Mouse (Mus musculus): ENCODE results near the gene Degs2.
"Not testable (repeated sequence)": the region's sequence is repeated elsewhere in the genome, so short reads cannot be mapped to it uniquely, and the experiment has no call there.

Gene Degs2

DNA sequence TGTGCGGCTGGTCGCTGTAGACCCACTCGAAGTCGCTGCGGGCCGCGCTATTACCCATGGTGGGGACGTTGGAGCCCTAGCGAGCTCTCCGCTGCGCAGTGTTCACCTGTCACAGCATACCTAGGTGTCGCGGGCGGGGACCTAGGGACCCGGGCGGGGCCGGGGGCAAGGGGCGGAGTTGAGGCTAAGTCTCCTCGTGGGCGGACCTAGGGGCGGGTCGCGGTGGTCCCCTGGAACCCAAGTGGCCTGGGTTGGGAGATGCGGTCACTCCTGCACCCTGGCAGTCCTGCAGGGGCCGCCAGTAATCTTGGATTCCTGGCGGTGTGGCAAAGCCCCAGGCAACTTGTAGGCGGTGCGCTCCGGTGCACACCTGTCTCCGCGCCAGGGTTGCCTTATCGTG, at the start of gene Degs2:
Gene Degs2, minus strand, starts transcription at position 131 of the 400 bp plus-strand sequence.
- DNase-seq, result no peak

DNA sequence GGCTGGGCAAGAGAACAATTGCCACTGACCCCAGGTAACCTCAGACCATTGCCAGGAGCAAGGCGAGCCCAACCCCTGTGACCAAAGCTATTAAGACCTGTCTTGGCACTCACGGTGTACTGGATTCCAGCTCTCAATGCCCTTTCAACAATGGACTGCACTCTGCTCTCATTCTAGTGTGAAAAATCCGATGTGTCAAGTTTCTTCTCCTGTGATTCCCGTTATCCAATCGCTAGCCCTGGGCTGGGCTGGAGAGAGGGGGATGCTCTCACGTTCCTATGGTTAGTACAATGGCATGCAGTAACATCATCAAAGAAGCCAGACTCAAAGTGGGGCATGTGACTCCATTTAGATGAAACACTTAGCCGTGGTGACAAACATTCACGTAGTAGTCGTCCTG, 49.7 kb upstream of the Degs2 start:
- no peak for DNase-seq

DNA sequence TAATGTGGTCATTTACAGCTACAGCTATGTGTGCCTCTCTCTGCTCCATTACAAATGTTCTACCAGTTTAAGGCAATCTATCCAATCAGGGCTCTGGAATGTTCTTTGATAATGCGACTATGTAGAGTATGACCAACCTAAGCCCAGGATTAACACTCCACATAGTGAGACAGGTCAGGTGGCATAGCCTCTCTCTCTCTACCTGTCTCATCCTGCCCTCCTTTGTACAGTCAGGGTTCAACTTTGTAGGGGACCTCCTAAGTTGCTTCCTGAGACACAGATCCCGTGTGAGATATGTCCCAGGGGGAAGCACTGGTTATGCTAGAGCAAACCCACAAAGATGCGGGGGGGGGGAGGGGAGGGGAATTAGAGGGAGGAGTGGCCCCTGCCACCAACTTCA, 48.1 kb upstream of the Degs2 start:
- no peak for DNase-seq

DNA sequence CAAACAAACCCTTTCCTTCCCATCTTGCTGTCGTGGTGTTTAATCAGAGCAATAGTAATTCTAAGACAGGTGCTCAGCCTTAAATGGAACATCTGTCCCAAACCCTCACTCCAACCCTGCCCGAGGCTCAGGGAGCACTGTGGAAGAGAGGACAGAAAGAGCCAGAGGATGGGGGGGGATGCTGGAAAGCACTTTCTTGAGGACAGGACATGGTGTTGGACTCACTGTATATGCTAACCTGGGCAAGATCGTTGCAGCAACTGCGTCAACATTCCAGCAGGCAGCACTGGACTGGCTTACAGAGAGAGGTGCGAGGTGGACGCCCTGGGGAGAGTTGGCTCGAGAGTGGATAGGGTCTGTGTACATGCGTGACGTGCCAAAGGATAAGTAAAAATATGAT, 47.3 kb upstream of the Degs2 start:
- no peak for DNase-seq

DNA sequence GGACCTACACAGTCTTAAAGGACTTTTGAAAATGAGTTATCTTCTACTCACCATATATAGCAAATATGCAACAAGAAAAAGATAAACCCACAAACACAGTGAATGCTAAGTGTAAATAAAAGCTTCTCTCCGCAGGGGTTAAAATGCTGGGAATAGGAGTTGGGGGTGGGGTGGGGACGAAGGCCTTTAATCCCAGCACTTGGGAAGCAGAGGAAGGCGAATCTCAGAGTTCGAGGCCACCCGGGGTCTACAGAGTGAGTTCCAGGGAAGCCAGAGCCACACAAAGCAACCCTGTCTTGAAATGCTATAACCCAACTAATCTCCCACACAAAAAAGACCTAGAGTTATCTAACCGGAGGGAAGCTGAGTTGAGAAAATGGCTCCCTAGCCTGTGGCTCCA, 46.9 kb upstream of the Degs2 start:
- no peak for DNase-seq

DNA sequence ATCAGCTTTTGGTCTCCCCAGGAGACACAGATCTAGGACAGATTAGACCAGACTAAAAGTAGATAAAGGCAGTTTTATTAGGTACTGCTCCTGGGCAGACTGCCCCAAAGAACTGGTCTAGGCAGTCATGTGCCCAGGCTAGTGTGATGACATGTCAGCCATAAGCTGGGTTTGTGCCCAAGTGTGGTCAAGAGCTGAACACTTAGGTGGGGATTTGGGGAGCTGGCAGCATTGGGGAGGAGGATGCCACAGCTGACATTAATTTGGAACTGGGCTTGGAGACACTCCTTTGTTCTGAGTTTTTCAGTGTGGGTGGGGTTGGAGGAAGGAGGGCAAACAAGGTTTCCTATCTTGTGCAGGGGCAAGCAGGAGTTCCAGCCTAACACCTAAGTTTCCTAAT, 43.9 kb upstream of the Degs2 start:
- no peak for DNase-seq

DNA sequence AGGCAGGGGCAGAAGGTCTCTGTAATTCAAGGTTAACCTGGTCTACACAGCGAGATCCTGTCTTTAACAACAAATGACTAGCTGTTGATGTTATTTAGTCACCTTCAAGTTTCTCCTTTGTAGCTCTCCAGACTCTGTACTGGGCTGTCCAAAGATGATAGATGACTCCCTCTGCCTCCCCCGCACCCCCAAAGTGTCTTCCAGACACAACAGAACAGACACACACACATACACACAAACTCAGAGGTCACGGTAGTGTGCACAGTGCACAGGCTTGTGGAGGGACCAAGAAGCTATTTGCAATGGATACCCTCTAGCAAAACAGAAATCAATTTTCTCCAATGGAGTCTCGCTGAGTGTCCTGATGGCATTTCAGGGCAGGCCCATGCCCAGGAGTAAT, 40.1 kb upstream of the Degs2 start:
- no peak for DNase-seq

DNA sequence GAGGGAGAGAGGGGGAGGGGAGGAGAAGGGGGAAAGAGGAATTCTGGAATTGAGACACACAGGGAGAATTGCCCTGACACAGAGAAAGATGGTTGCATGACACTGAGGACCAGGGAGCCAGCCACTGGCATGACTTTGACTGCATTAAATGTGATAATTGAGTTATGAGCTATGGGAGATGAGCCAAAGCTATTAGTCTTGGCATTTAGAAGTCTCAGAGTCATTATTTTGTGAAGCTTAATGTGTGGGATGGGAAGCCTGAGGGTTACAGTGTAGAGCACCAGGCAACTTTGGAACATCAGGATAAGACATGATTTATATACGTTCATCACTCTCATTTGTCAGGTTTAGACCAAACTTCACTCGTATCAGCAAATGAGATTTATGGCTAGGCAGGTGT, 39.4 kb upstream of the Degs2 start:
- no peak for DNase-seq

DNA sequence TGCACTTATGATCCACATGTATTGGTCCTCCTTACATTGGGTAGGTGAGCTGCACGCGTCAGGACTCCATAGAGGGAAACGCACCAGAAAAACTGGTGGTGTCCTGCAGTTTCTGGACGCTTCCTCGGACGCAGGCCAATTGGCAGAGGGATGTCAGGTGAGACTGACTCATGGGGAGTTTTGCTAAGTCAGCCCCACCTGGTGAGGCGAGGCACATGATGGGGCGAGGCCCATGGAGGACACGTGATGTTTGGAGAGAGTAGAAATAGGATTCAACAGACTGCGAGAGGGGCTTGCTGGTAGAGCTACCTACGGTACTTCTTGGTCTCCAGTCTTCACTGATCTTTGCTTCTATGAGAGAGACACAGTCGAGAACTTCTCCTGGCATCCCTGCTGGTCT, 36.6 kb upstream of the Degs2 start:
- no peak for DNase-seq

DNA sequence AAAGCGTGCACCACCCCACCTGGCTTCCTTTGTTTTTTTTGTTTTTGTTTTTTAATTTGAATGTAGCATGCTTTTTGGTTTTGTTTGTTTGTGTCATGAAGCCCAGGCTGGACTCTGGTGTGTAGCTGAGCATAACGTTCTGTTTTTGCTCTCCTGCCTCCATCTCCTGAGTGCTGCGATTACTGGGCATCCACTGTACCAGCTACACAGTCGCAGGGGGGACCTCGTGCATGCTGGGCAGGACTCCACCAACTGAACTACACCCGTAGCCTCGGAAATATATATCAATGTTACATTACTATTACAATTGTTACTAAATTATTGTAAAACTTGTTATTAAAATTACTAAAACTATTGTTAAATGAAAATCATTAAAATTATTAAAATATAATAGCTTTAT, 35.7 kb upstream of the Degs2 start:
- no peak for DNase-seq

DNA sequence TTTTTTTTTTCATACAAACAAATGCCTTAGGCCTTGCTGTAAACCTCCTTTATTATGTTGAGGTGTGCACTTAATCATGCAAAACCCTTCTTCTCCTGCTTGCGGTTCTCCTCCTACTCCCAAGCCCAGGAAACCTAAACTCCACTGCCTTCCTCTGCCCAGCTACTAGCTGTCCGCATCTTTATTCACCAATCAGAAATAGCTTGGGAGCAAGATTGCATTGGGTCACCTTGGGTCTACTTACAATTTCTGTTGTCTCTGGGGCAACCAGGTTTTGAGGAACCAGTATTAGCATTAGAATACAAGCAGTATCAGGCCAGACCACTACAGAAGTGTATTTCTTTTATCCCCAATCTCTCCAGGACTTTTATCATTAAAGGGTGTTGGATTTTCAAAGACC, 32.3 kb upstream of the Degs2 start:
- no peak for DNase-seq

DNA sequence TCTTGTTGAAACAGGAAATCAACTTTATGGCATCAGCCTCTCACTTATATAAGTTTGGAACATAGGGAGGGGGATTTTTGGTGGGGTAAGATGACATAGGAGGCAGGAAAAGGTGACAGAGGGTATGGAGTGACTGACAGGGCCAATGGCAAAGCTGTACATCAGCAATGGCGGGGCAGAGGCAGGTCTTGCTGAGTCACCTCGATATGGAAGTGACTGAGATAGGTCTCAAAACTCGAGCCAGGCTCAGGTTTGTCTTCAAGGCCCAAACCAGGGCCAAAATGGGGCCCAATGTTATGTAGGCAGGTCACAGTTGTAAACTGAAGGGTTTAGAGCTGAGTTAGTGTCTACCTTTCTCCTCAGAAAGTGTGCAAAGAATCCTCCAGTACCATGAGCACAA, 21.7 kb upstream of the Degs2 start:
- no peak for DNase-seq

DNA sequence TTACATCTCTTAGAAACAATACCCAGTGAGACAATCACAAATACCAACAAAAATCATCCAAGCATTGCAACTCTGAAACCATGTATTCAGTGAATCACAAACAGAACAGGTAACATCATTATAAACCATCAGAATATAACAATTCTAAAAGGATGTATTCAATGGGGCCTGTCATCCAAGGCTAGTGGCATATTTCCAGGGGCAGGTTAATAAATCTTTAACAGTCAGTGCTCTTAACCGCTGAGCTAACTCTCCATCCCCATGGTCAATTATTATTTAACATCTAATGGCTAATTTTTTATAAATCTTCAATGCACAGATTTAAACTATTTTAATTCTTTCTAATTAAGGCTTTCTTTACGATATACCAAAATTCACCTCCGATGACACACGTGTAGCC, 20.3 kb upstream of the Degs2 start:
- no peak for DNase-seq

DNA sequence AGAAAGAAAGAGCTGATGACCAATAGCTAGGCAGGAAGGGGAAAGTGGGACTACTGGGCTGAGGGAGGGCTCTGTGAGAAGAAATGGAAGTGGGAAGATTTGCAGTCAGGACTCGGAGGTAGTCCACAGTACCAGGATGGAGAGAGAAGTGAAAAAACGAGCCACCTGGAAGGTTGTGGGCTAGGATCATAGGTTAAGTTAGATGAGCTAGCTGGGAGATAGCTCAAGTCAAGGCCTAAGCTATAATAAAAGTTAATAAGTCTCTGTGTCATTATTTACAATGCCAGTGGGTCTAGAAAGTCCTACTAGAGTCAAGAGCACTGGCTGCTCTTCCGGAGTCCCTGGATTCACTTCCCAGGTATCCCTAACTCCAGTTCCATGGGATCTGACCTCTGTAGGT, 16.4 kb upstream of the Degs2 start:
- no peak for DNase-seq

DNA sequence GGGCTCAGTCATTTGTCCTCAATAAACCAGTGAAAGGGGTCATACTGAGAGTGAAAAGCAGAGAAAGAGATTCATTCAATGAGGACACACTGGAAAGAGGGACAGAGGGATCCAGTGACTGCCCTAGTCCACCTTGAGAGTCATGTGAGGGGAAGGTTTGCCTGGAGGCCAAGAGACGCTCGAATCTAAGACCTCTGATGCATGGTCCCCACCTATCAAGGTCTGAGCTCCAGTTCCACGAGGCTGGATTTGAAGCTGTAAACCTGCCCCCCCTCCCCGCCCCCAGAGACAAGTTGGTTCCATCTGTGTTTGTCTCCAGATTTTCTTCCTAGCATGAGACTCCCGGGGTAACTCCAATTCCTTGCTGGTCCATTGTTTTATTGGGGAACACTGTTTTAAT, 13.7 kb upstream of the Degs2 start:
- DNase-seq, result no peak

DNA sequence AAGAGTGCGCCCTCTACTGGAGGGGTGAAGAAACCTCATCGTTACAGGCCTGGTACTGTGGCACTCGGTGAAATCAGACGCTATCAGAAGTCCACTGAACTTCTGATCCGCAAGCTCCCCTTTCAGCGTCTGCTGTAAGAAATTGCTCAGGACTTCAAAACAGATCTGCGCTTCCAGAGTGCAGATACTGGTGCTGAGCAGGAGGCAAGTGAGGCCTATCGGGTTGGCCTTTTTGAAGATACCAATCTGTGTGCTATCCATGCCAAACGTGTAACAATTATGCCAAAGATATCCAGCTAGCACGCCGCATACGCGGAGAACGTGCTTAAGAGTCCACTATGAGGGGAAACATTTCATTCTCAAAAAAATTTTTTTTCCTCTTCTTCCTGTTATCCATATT, 11.9 kb upstream of the Degs2 start:
- not testable (repeated sequence) for DNase-seq

DNA sequence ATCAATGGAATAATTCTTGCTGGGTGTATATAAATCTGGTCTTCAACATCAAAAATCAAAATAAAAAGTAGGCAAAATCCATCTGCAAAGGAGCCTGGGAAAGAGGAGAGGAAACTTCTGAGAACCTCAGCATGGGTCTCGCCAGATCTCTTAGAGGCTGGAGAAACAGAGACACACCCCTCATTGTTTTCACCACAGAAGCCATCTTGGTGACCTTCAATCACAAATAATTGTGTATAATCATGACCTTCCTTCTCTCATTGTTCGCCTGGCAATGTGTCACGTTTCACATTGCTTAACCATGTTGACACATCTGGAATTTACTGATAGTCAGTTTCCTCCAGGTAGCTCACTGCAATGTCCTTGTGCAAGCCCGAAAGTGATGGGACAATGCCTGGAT, 10.4 kb upstream of the Degs2 start:
- no peak for DNase-seq

DNA sequence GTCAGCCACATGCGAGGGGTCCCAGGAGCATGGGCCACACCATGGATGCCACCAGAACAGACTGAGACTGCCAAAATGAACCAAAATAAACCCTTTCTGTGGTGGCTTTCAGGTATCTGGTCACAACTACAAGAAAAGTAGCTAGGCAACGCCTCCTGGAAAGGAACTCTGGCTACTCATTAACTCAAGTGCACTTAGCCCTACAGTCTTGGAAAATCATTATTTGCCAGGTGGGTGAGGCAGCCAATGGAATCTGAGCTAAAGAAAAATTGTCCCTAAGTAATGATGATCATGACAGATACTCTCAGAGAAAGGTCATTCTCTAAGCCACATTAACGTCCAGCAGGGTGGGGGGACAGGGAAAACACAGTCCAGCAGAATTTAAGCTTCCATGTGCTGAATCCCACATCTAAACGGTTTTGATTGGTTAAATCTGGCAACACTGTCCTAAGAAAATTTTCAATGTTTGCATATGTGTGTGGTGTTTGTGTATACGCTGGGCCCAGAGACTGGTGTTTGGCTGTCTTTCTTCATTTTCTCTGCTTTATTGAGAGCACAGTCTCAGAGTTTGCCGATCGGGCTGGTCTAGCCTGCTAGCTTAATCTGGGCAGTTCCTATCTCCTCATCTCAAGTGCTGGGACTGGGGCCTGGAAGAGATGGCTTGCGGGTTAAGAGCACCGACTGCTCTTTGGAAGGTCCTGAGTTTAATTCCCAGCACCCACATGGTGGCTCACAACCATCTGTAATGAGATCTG, 8.9 kb upstream of the Degs2 start:
- DNase-seq, result no peak

DNA sequence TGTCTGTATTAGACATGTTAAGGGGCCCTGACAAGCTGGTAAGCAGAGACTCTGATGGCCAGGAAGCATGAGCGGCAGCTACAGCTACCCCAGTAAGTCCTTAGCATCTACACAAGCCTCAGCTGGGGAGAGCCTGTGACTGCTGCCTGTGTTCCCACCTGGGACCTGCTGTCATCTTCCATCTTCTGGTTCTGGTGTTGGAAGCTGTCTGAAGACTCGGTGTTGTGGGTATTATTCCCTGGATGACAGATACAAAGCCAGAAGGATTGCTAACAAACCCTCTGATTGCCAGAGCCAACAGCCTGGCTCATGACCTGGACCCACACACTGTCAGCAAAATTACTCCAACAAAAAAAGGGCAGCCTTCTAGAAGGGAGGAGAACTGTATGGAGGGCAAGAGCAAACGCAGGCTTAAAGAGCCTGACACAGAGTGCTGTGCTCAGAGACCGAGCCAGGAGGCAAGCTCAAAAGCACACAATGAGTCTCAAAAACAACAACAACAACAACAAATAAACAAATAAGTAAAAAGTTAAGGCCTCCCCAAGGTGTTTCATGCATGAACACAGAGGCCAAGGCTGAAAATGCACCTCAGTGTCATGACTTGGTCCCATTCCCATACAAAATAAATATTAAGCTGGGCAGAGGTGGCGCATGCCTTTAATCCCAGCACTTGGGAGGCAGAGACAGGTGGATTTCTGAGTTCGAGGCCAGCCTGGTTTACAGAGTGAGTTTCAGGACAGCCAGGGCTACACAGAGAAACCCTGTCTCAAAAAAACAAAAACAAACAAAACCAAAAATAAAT, 8.1 kb upstream of the Degs2 start:
- no peak for DNase-seq

DNA sequence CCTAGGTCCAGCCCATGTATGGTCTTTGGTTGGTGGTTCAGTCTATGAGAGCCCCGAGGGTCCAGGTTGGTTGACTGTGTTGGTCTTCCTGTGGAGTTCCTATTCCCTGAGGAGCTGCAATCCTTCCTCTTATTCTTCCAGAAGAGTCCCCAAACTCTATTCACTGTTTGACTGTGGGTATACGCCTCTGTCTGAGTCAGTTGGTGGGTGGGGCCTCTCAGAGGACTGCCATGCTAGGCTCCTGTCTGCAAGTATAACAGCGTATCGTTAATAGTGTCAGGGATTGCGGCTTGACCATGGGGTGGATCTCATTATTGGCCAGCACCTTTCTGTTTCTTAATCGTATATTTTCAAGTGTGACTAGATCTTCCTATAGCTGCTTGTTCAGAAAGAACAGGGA, 7.3 kb upstream of the Degs2 start:
- no peak for DNase-seq

DNA sequence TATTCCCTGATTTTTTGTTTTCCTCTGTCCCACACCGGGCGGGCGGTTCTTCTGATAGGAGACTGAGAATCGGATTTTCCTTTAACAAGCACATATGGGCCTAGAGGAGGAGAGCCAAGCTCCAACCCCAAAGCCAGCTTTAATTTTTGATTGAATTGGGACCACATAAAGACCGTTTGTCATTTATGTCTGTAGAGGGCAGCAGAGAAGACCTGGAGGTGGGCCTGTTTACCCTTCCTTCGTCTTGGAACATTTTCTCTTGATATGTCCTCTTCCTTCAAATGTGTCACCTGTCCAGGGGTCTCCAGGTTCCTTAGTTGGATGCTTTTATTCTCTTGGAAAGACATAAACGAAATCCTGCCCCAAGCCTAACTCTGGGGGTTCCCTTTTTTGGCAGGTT, 4.0 kb upstream of the Degs2 start:
- no peak for DNase-seq

DNA sequence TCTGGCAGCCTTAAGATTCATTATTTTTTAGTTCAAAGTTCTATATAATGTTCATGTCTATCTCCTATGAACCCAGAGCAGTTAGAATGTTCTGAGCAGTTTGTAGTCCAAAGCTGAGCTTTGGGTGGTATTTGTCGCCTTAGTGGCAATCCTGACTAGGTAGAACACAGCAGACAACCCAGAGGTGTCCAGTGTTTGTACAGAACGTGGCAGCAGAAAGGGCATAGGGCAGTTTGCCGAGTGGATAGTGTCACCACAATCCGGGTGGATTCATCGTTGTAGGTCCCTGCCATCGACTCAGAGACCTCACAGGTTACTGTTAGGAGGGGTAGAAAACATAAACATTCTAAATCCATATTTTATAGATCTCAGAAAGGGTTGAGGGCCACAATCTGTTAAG, 3.4 kb upstream of the Degs2 start:
- no peak for DNase-seq

DNA sequence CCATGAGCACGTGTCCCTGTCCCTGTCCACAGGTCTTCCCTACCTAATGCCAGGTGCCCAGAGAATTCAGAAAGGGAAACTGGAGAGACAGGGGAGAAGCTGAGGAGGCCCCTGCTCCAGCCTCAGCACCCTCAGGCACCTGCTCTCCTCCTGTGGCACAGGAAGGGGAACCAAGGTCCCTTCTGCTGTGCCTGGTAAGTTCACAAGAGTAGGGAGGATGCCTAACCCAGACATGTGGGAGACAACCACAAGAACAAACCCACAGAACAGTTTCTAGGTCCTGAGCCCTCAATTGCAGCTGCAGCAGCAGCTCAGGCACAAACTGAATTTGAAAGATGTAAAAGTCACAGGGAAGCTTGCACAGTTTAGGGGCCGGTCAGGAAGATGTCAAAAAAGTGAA, 894 bp downstream of the Degs2 start:
- DNase-seq, result no peak

DNA sequence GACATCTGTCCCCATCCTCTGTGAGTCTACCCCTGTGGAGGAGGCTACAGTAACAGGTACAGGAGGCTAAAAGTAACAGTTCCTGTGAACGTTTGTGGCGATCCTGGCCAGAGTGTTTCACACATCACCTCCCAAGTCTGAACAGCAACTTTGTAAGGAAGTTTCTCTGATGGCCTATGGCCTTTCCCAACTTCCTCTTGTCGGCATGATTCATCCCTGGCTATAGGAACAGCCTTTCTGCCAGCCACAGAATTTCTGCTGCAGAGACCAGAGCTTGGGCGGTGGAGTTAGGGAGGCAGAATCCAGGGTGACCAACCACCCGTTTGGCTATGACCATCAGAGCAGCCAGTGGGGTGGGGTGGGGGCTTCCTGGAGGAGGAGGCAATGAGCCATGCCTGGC, 2.1 kb downstream of the Degs2 start:
- no peak for DNase-seq

DNA sequence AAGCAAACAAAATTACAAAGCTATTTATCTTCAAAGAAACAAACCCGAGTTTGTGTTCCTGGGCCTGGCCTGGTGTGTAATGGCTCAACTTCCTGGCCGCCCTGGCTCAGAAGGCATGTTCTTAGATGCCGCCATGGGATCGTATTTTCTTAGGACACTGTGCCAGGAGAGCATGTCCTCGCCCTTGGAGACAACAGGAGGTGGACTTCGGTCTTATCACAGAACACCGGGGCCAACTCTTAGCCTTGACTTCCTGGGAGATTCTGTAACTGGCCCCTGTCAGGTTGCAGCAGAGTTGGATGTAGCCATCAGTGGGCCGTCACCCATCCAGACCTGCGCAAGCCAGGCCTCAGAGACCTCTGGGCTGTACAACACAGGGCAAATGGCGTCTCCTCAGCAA, 2.5 kb downstream of the Degs2 start:
- DNase-seq, result no peak

All from cerebellum, postnatal 25 days (tissue).